Mouse (Mus musculus): ENCODE results near the gene Cracr2a. TPM values are rescaled to one million over a fixed set of nuclear protein-coding genes. Genes with fewer than 3 reads are reported as not detected.

Cracr2a gene
- polyA plus RNA-seq, 1 experiment from 2014 or later: 1.9 TPM

DNA sequence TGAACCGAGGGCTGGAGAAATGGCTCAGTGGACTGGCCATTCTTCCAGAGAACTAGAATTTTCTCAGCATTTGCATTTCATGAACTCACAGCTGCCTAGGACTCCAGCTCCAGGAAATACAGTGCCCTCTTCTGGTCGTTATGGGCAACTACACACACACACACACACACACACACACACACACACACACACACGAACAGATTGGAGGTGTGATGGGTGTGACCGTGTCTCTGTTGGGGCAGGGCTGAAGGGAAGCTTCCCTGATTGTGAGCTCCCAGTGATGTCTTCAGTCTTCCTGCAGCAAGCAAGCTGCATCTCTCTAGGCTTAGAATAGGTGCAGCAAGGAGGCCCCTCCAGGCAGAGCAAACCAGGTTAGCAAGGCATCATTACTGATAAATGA, 8.2 kb upstream of the Cracr2a start:
- no peak overlapping the region for H3K27ac ChIP-seq (ENCODE audit: low read length)
- H3K9ac ChIP-seq (ENCODE audit: low read length): no peak overlapping the region
- peaks cover 2% of the 10 kb centered on the region; the same call in 1 of the 2 replicates for H3K27me3 ChIP-seq (ENCODE audit: control insufficient read depth, insufficient read depth, low read length)
- WGBS: 81% methylated on average over 4 of the region's 4 CpGs
- ATAC-seq (replicated peaks; ENCODE audit: extremely low read depth, insufficient read depth, low FRiP score): no peak
- no peak overlapping the region for H3K4me2 ChIP-seq (ENCODE audit: low read depth, low read length)
- H3K4me3 ChIP-seq (ENCODE audit: low read length): no peak overlapping the region
- H3K9me3 ChIP-seq (replicated peaks; ENCODE audit: control insufficient read depth, low read length): peaks cover 3% of the 10 kb centered on the region; the same call in 1 of the 2 replicates
- H3K4me1 ChIP-seq (ENCODE audit: control insufficient read depth, insufficient read depth, low read length): no peaks in the 10 kb centered on the region
- no peaks in the 10 kb centered on the region for H3K36me3 ChIP-seq (ENCODE audit: control insufficient read depth, insufficient read depth)

GRCm38 (mm10) chr6:127555553-127555952, 5.6 kb upstream of the Cracr2a start:
- Histone ChIP-seq H3K27me3 (ENCODE audit: control insufficient read depth, insufficient read depth, low read length) (no peaks in the 10 kb centered on the region; the same call in 1 of the 2 replicates), H3K4me2 (ENCODE audit: low read depth, low read length) (no peak overlapping the region), H3K36me3 (ENCODE audit: control insufficient read depth, insufficient read depth) (no peaks in the 10 kb centered on the region), H3K27ac (ENCODE audit: low read length) (no peak overlapping the region), H3K9me3 (replicated peaks; ENCODE audit: control insufficient read depth, low read length) (peaks cover 3% of the 10 kb centered on the region; the same call in 1 of the 2 replicates), H3K4me1 (ENCODE audit: control insufficient read depth, insufficient read depth, low read length) (no peaks in the 10 kb centered on the region), H3K4me3 (ENCODE audit: low read length) (no peak overlapping the region), H3K9ac (ENCODE audit: low read length) (no peak overlapping the region)
- WGBS: 52% methylated on average over 6 of the region's 6 CpGs
- ATAC-seq (replicated peaks; ENCODE audit: extremely low read depth, insufficient read depth, low FRiP score): no peak

DNA sequence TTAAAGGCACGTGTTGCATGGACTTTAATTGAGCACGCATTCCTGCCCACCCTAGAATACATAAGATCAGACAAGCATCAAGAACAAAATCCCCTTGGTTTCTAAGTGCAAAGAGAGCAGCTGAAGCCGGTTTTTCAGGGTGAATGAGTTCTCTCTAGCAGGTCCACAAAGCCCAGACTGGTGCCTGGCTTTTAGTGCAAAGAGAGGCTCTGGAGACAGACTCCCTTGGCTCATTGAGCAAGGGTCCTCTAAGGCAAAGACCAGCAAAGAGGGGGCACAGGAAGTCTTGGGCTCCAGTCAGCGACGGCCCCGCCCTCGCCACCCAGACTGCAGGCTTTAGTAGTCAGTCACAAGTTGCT, 287 bp upstream of the Cracr2a start:
- H3K27me3 ChIP-seq (ENCODE audit: control insufficient read depth, insufficient read depth, low read length): no peaks in the 10 kb centered on the region
- peak overlapping the region; percentile 75 for H3K9ac ChIP-seq (ENCODE audit: low read length)
- peaks cover 16% of the 10 kb centered on the region for H3K4me1 ChIP-seq (ENCODE audit: control insufficient read depth, insufficient read depth, low read length)
- whole genome bisulfite sequencing: 15% methylated on average over 7 of the region's 7 CpGs
- H3K4me2 ChIP-seq (ENCODE audit: low read depth, low read length): peak overlapping the region; percentile 86
- no peak for ATAC-seq (replicated peaks; ENCODE audit: extremely low read depth, insufficient read depth, low FRiP score)
- H3K36me3 ChIP-seq (ENCODE audit: control insufficient read depth, insufficient read depth): no peaks in the 10 kb centered on the region
- H3K27ac ChIP-seq (ENCODE audit: low read length): peak overlapping the region; percentile 29; the same call in 1 of the 2 replicates
- H3K9me3 ChIP-seq (replicated peaks; ENCODE audit: control insufficient read depth, low read length): no peaks in the 10 kb centered on the region
- H3K4me3 ChIP-seq (ENCODE audit: low read length): peak overlapping the region; percentile 66

GRCm38 (mm10) chr6:127563511-127563910, 2.4 kb downstream of the Cracr2a start:
- no peaks in the 10 kb centered on the region for H3K27me3 ChIP-seq (ENCODE audit: control insufficient read depth, insufficient read depth, low read length)
- ATAC-seq (replicated peaks; ENCODE audit: extremely low read depth, insufficient read depth, low FRiP score): no peak
- H3K9me3 ChIP-seq (replicated peaks; ENCODE audit: control insufficient read depth, low read length): 0 out of 2 replicates have a peak, but pooled peaks cover 4% of the 10 kb centered on the region
- no peak overlapping the region for H3K4me2 ChIP-seq (ENCODE audit: low read depth, low read length)
- no peaks in the 10 kb centered on the region for H3K36me3 ChIP-seq (ENCODE audit: control insufficient read depth, insufficient read depth)
- H3K4me1 ChIP-seq (ENCODE audit: control insufficient read depth, insufficient read depth, low read length): peaks cover 16% of the 10 kb centered on the region
- H3K9ac ChIP-seq (ENCODE audit: low read length): no peak overlapping the region
- WGBS: 40% methylated on average over 4 of the region's 4 CpGs
- no peak overlapping the region for H3K27ac ChIP-seq (ENCODE audit: low read length)
- H3K4me3 ChIP-seq (ENCODE audit: low read length): no peak overlapping the region

DNA sequence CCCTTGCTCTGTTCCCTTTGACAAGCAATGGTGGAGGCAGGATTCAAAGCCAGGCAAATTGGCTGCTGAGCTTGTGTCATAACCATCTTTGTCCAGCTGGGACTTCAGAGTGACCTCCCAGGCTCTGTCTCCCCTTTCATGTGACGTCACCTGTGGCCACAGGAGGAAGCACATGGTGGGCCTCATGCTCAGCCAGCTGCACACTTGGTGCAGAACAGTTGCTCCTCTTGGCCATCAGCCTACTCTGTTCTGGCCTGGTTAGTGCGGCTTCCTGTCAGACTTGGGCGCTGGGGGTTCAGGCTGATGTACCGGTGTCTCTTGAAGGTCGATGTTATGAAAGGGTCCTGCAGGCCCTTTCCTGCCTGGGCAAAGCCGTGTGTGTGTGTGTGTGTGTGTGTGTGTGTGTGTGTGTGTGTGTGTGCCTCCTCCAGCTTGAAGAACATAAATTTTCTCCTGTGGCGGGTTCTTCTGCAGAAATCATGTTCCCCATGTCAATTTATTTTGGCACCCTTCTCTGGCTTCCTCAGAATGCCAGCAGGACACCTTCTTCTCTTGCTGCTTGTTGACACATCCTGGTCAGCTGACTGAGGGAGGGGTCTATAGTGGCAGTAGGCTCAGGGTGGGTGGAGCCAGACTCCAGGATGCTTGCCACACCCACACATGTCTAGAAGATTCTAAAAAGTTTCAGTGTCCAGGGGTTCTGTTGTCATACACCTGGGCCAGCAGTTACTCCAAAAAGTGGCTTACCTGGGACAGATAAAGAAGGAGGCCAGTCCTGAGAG, 5.0 kb downstream of the Cracr2a start:
- H3K4me3 ChIP-seq (ENCODE audit: low read length): no peak overlapping the region
- WGBS: 67% methylated on average over 7 of the region's 7 CpGs
- H3K27me3 ChIP-seq (ENCODE audit: control insufficient read depth, insufficient read depth, low read length): no peaks in the 10 kb centered on the region
- no peak overlapping the region for H3K4me2 ChIP-seq (ENCODE audit: low read depth, low read length)
- peaks cover 15% of the 10 kb centered on the region for H3K4me1 ChIP-seq (ENCODE audit: control insufficient read depth, insufficient read depth, low read length)
- H3K27ac ChIP-seq (ENCODE audit: low read length): no peak overlapping the region
- no peak for ATAC-seq (replicated peaks; ENCODE audit: extremely low read depth, insufficient read depth, low FRiP score)
- 0 out of 2 replicates have a peak, but pooled peaks cover 4% of the 10 kb centered on the region for H3K9me3 ChIP-seq (replicated peaks; ENCODE audit: control insufficient read depth, low read length)
- no peak overlapping the region for H3K9ac ChIP-seq (ENCODE audit: low read length)
- no peaks in the 10 kb centered on the region for H3K36me3 ChIP-seq (ENCODE audit: control insufficient read depth, insufficient read depth)

DNA sequence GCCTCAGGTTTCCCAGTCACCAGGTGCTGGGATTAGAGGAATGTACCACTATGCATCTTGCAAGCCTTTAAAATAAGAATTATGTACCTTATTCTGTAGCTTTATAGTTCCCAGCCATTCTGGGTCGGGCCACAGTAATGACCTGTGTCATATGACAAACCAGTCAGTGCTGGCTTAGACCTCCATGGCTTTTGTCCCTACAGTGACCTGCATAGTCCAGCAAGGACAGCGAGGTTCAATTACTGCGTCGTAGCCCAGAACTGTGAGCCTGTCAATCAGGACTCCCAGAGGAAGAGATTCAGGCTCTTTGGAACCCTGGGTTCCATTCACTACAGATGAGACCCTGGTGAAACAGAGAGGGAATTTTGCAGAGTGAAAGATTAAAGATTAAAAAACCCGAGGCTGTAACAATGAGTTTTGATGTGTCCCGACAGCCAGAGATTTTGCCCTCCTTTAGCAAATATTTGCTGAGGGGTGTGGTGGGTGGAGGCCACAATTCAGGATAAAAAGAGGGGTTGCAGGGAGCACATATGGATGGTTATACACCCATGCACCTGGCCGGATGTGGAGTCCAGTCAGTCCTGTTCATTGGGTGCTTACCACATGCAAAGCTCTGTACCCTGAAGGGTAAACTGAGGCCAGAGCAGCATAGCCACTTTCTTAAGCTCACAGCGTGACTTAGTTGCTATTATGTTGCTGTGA, 10.9 kb downstream of the Cracr2a start:
- no peak overlapping the region for H3K4me3 ChIP-seq (ENCODE audit: low read length)
- H3K4me2 ChIP-seq (ENCODE audit: low read depth, low read length): no peak overlapping the region
- H3K27me3 ChIP-seq (ENCODE audit: control insufficient read depth, insufficient read depth, low read length): no peaks in the 10 kb centered on the region
- H3K4me1 ChIP-seq (ENCODE audit: control insufficient read depth, insufficient read depth, low read length): peaks cover 2% of the 10 kb centered on the region; the same call in 1 of the 2 replicates
- H3K9me3 ChIP-seq (replicated peaks; ENCODE audit: control insufficient read depth, low read length): 0 out of 2 replicates have a peak, but pooled peaks cover 3% of the 10 kb centered on the region
- no peak for ATAC-seq (replicated peaks; ENCODE audit: extremely low read depth, insufficient read depth, low FRiP score)
- H3K36me3 ChIP-seq (ENCODE audit: control insufficient read depth, insufficient read depth): no peaks in the 10 kb centered on the region
- H3K27ac ChIP-seq (ENCODE audit: low read length): no peak overlapping the region
- 77% methylated on average over 8 of the region's 8 CpGs for WGBS
- no peak overlapping the region for H3K9ac ChIP-seq (ENCODE audit: low read length)

DNA sequence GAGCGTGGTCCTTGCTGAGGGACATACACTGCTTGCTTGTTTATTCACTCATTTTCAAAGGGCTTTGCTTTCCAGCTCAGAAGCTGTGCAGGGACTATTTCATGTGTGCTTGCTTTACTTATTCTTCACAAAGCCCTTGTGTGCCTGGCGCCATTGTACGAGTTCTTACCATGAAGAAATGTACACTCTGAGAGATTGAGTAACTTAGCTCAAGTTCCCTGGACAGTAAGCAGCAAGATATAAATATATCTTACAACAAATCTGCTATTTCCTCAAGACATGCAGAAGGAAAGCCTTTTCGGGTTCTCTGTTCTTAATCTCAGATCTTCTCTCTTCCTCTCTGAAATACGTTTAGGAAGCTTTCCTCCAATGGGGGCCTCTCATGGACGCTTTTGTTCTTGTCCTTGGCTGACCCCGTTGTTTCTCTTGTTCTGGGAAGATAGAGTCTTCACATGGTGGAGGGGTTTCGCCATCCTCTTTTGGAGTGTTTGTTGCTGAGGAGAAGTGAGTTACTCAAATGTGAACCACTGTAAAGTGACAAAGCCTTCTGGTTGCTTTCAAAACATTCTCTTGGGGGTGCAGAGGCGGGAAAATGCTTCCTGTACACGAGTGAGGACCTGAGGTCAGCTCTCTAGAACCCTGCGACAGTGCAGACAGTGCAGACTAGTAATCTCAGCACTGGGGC, 12.8 kb downstream of the Cracr2a start:
- no peaks in the 10 kb centered on the region for H3K36me3 ChIP-seq (ENCODE audit: control insufficient read depth, insufficient read depth)
- H3K9me3 ChIP-seq (replicated peaks; ENCODE audit: control insufficient read depth, low read length): no peaks in the 10 kb centered on the region
- H3K4me3 ChIP-seq (ENCODE audit: low read length): no peak overlapping the region
- no peak overlapping the region for H3K9ac ChIP-seq (ENCODE audit: low read length)
- no peak overlapping the region for H3K4me2 ChIP-seq (ENCODE audit: low read depth, low read length)
- WGBS: 61% methylated on average over 11 of the region's 11 CpGs
- H3K27me3 ChIP-seq (ENCODE audit: control insufficient read depth, insufficient read depth, low read length): no peaks in the 10 kb centered on the region
- H3K27ac ChIP-seq (ENCODE audit: low read length): no peak overlapping the region
- ATAC-seq (replicated peaks; ENCODE audit: extremely low read depth, insufficient read depth, low FRiP score): no peak
- peaks cover 4% of the 10 kb centered on the region for H3K4me1 ChIP-seq (ENCODE audit: control insufficient read depth, insufficient read depth, low read length)

DNA sequence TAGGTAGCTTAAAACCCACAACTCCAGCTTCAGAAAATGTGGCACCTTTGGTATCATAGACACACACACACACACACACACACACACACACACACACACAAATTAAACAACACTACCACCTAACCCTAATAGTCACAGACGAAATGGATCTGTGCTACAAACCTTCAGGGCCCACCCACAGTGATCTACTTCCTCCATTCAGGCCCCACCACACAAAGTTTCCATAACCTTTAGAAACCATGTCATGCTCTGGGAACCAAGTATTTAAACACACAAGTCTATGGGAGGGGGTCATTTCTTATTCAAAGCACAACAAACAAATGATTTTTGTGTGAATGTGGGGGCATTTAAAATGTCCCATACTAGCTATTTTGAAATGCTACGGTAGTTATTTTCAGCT, 14.1 kb downstream of the Cracr2a start:
- no peak overlapping the region for H3K9ac ChIP-seq (ENCODE audit: low read length)
- H3K4me1 ChIP-seq (ENCODE audit: control insufficient read depth, insufficient read depth, low read length): peaks cover 4% of the 10 kb centered on the region
- H3K27me3 ChIP-seq (ENCODE audit: control insufficient read depth, insufficient read depth, low read length): no peaks in the 10 kb centered on the region
- H3K27ac ChIP-seq (ENCODE audit: low read length): no peak overlapping the region
- H3K4me3 ChIP-seq (ENCODE audit: low read length): no peak overlapping the region
- H3K9me3 ChIP-seq (replicated peaks; ENCODE audit: control insufficient read depth, low read length): no peaks in the 10 kb centered on the region
- H3K4me2 ChIP-seq (ENCODE audit: low read depth, low read length): no peak overlapping the region
- 87% methylated on average over 2 of the region's 2 CpGs for WGBS
- ATAC-seq (replicated peaks; ENCODE audit: extremely low read depth, insufficient read depth, low FRiP score): no peak
- no peaks in the 10 kb centered on the region for H3K36me3 ChIP-seq (ENCODE audit: control insufficient read depth, insufficient read depth)

DNA sequence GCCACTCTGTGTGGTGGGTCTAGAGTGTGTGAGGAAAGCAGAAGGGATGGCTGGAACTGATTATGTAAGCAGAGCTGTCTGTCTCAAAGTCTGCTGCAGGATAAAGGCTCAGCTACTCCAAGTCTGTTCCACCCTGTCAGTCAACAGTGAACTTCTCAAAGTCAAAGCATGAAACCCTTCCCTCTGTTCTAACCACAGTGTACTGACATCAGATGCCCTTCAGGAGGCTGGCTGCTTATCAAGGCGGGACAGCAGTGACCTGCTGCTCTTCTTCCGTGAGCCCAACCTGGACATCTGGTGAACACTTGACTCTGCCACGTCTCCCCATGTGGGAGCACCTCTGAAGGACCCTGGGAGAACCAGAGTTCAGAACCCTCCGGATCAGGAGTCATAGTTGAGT, 16.6 kb downstream of the Cracr2a start:
- 57% methylated on average over 4 of the region's 4 CpGs for WGBS
- ATAC-seq (replicated peaks; ENCODE audit: extremely low read depth, insufficient read depth, low FRiP score): no peak
- Histone ChIP-seq H3K4me2 (ENCODE audit: low read depth, low read length) (no peak overlapping the region), H3K27me3 (ENCODE audit: control insufficient read depth, insufficient read depth, low read length) (no peaks in the 10 kb centered on the region), H3K4me3 (ENCODE audit: low read length) (no peak overlapping the region), H3K27ac (ENCODE audit: low read length) (no peak overlapping the region), H3K9me3 (replicated peaks; ENCODE audit: control insufficient read depth, low read length) (no peaks in the 10 kb centered on the region), H3K4me1 (ENCODE audit: control insufficient read depth, insufficient read depth, low read length) (peaks cover 10% of the 10 kb centered on the region), H3K9ac (ENCODE audit: low read length) (no peak overlapping the region), H3K36me3 (ENCODE audit: control insufficient read depth, insufficient read depth) (no peaks in the 10 kb centered on the region)
